Mouse (Mus musculus) regulatory T cell (primary cell): ENCODE data around the gene Lce1e.
"Not testable (repeated sequence)": the region's sequence is repeated elsewhere in the genome, so short reads cannot be mapped to it uniquely, and the experiment has no call there.

Experiments
- in situ Hi-C: fragments of 300-600 bp; cut with MboI, MseI; formaldehyde crosslinking; loops from one replicate; pipeline ENCODE4 v1.15.1; 2025; ENCODE audit warnings: high pct_unique_total_duplicates

Gene Lce1e

DNA sequence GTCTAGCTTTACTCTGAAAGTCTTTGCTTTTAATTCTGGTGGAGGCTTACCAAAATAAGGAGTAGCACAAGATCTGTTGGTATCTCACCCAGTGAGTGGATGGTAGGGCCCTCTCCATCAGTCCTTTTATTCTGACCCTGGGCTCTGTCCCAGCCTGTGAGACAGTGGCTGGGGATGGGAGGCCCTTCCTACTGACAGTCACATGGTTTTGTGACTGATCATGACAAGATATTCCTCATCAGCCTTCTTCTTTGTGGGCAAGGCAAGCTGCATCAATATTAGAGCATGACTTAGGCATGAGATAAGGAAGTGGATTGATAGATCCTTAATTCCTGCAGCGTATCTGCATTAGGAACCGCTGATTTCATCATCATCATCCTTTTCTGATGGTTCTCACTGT is at the start of gene Lce1e:
Gene Lce1e, minus strand, starts transcription at position 101 of the 400 bp plus-strand sequence.
- in situ Hi-C loops, result no loop called here

DNA sequence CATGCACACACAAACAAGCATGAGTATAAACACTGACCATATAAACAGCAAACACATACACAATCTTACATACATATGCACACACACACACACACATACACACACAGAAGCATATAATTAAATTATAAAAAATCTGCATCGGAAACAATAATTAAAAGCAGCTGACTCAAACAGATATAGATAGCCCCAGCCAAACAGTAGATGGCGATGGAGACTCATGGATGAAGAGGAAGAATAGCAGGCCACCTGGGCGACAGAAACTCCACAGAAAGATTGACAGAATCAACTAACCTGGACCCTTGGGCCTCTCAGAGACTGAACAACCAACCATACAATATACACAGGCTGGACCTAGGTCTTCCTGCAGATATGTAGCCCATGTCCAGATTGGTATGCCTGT is 44.3 kb upstream of the Lce1e start:
- in situ Hi-C loops, result no loop called here

GRCm38 (mm10) chr3:92752238-92752637 is 43.4 kb upstream of the Lce1e start, which contains the start of gene Lce1g:
Lce1g (minus strand) TSS chr3:92752338.
- in situ Hi-C loops, result no loop called here

- in situ Hi-C loops, result no loop called here
Observed at GRCm38 (mm10) chr3:92738996-92739395, 30.1 kb upstream of the Lce1e start, which contains the start of gene Gm38119. Gm38119 (minus strand) TSS chr3:92739096.

GRCm38 (mm10) chr3:92722631-92723030 is 13.8 kb upstream of the Lce1e start:
- in situ Hi-C loops, result no loop called here

DNA sequence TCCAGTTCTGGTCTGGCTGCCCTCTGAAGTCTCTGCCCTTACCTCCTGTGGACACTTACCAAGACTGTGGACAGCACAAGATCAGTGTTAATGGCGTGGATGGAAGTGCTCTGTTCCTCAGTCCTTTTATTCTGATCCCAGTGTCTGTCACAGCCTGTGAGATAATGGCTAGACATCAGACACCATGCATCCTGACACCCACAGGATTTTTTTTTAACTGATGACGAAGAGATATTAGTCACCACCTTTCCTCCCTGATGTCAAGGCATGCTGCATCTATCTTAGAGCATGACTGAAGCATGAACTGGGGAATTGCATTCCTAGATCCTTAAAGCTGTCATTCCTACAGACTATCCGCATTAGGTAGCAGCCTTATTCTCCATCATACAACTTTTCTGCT is 11.4 kb upstream of the Lce1e start, which contains the start of gene Lce1f:
Gene Lce1f, minus strand, starts transcription at position 101 of the 400 bp plus-strand sequence.
- in situ Hi-C loops, result no loop called here

- in situ Hi-C loops, result no loop called here
Observed at GRCm38 (mm10) chr3:92715122-92715521, 6.2 kb upstream of the Lce1e start.

GRCm38 (mm10) chr3:92694613-92695012 is 14.3 kb downstream of the Lce1e start:
- in situ Hi-C loops, result no loop called here

GRCm38 (mm10) chr3:92691688-92692087 is 17.2 kb downstream of the Lce1e start:
- in situ Hi-C loops, result no loop called here

GRCm38 (mm10) chr3:92689154-92689553 is 19.7 kb downstream of the Lce1e start:
- in situ Hi-C loops, result not testable (repeated sequence)

- in situ Hi-C loops, result no loop called here
Observed at GRCm38 (mm10) chr3:92687110-92687509, 21.8 kb downstream of the Lce1e start, which contains the start of gene Lce1d. Lce1d (minus strand) TSS chr3:92687210.

- in situ Hi-C loops, result no loop called here
Observed at GRCm38 (mm10) chr3:92678947-92679346, 29.9 kb downstream of the Lce1e start, which contains the start of gene Lce1c. Lce1c (plus strand) TSS chr3:92679247.

DNA sequence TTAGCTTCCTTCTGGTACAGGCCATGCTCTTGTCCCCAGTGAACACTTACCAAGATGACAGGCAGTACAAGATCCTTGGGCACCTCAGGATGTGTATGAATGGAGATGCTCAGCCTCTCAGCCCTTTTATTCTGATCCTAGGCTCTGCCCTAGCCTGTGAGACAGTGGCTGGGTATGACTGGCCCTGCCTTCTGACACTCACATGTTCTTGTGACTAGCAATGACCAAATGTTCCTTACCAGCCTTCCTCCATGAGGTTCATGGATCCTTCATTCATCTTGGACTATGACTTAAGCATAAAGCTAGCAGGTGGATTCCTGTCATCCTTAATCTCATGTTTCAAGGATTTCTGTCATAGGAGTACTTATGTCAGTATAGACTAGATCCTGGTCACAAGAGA is 38.7 kb downstream of the Lce1e start, which contains the start of gene Lce1a2:
Gene Lce1a2, minus strand, starts transcription at position 101 of the 400 bp plus-strand sequence.
- in situ Hi-C loops, result no loop called here
